8 mouse cellular contexts compared by ENCODE assay signal in the genomic region with DNA sequence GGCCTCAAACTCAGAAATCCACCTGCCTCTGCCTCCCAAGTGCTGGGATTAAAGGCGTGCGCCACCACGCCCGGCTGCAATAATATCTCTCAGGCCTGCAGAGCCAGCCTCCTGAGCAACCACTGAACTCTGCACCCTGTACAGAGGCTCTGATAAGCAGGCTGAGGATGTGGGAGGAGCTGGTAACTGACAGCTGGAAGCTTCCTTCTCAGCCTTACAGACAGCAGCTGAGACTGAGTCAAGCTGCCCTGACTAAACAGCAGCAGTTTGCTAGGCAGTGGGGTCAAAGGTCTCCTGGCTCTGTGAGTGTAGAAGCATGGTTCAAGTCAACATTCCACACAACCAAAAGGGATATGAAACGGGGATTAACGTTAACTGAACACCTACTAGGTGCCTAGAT. TPM values are rescaled to one million over a fixed set of nuclear protein-coding genes. Genes with fewer than 3 reads are reported as not detected.
DNase-seq lines count a peak whose midpoint lies in the region; ATAC-seq and TF ChIP-seq lines count a peak whose summit lies in the region.

No protein-coding gene starts in this region.

- WGBS in heart, embryonic 16.5 days: 30% methylated on average over 6 of the region's 6 CpGs
- WGBS in liver, embryonic 11.5 days: 25% methylated on average over 6 of the region's 6 CpGs
- WGBS in small intestine, adult 2 months: 17% methylated on average over 6 of the region's 6 CpGs
- WGBS in forebrain, embryonic 11.5 days: 84% methylated on average over 6 of the region's 6 CpGs

- DNase-seq in 3T3-L1 (ENCODE audit: low read depth, low spot score) (peak; percentile 57), R1 (ENCODE audit: low read depth, low spot score) (peak; percentile 38)
- DNase-seq in liver, embryonic 11.5 days (ENCODE audit: low spot score): peak; percentile 54
- DNase-seq in Muller cell, postnatal 12 days (ENCODE audit: inconsistent ontology term): no peak
- no peak for DNase-seq in forebrain, embryonic 11.5 days (ENCODE audit: low spot score)
- DNase-seq in urinary bladder, adult 2 months (ENCODE audit: low spot score): no peak

- H3K4me3 ChIP-seq in heart, embryonic 16.5 days (ENCODE audit: low read length): no peak overlapping the region
- no peak overlapping the region for H3K4me3 ChIP-seq in liver, embryonic 11.5 days (ENCODE audit: low read depth, low read length)
- H3K4me3 ChIP-seq in small intestine, adult 2 months (ENCODE audit: low read depth, low read length): no peak overlapping the region
- H3K4me3 ChIP-seq in forebrain, embryonic 11.5 days (ENCODE audit: low read depth, low read length): no peak overlapping the region

- H3K27me3 ChIP-seq in heart, embryonic 16.5 days (ENCODE audit: control insufficient read depth, insufficient read depth, low read length): no peaks in the 10 kb centered on the region
- H3K27me3 ChIP-seq in liver, embryonic 11.5 days (replicated peaks; ENCODE audit: control insufficient read depth, insufficient read depth, low read length): no peaks in the 10 kb centered on the region
- no peaks in the 10 kb centered on the region for H3K27me3 ChIP-seq in small intestine, adult 2 months (ENCODE audit: control insufficient read depth, insufficient read depth, low read length)
- no peaks in the 10 kb centered on the region for H3K27me3 ChIP-seq in forebrain, embryonic 11.5 days (ENCODE audit: control insufficient read depth, insufficient read depth, low read length)

- no peaks in the 10 kb centered on the region for H3K36me3 ChIP-seq in heart, embryonic 16.5 days (ENCODE audit: control insufficient read depth, insufficient read depth)
- H3K36me3 ChIP-seq in liver, embryonic 11.5 days (ENCODE audit: control insufficient read depth, insufficient read depth, low read length): no peaks in the 10 kb centered on the region
- no peaks in the 10 kb centered on the region for H3K36me3 ChIP-seq in small intestine, adult 2 months (ENCODE audit: control insufficient read depth, insufficient read depth, low read length)
- no peaks in the 10 kb centered on the region for H3K36me3 ChIP-seq in forebrain, embryonic 11.5 days (ENCODE audit: control insufficient read depth, insufficient read depth, low read length)

- H3K4me2 ChIP-seq in heart, embryonic 16.5 days (ENCODE audit: low read depth, low read length): no peak overlapping the region
- peak overlapping the region; percentile 21; the same call in 1 of the 2 replicates for H3K4me2 ChIP-seq in liver, embryonic 11.5 days
- H3K4me2 ChIP-seq in forebrain, embryonic 11.5 days (ENCODE audit: low read depth, low read length, severe bottlenecking): no peak overlapping the region

- peak; percentile 19; the same call in 1 of the 2 replicates for TF ChIP-seq POLR2A in small intestine, adult 2 months (IDR thresholded peaks at IDR 0.05; ENCODE audit: low read depth, low read length)

- no peak overlapping the region for H3K27ac ChIP-seq in heart, embryonic 16.5 days (ENCODE audit: low read length)
- peak overlapping the region; percentile 40 for H3K27ac ChIP-seq in liver, embryonic 11.5 days (ENCODE audit: low read depth, low read length)
- H3K27ac ChIP-seq in small intestine, adult 2 months (ENCODE audit: insufficient read depth, low read depth, low read length): peak overlapping the region; percentile 98
- H3K27ac ChIP-seq in forebrain, embryonic 11.5 days (ENCODE audit: low read depth, low read length): no peak overlapping the region

- no peak overlapping the region for H3K9ac ChIP-seq in heart, embryonic 16.5 days (ENCODE audit: low read length)
- no peak overlapping the region for H3K9ac ChIP-seq in liver, embryonic 11.5 days (ENCODE audit: low read depth, low read length)
- no peak overlapping the region for H3K9ac ChIP-seq in forebrain, embryonic 11.5 days (ENCODE audit: low read length)

- H3K9me3 ChIP-seq in heart, embryonic 16.5 days (replicated peaks; ENCODE audit: control insufficient read depth, low read length): no peaks in the 10 kb centered on the region
- no peaks in the 10 kb centered on the region for H3K9me3 ChIP-seq in liver, embryonic 11.5 days (ENCODE audit: control insufficient read depth, low read length)
- H3K9me3 ChIP-seq in forebrain, embryonic 11.5 days (ENCODE audit: control insufficient read depth, low read length): no peaks in the 10 kb centered on the region

- ATAC-seq in heart, embryonic 16.5 days (replicated peaks; ENCODE audit: extremely low read depth, insufficient read depth, low FRiP score): peak; percentile 42
- peak; percentile 91 for ATAC-seq in liver, embryonic 11.5 days (replicated peaks; ENCODE audit: low FRiP score)
- no peak for ATAC-seq in forebrain, embryonic 11.5 days (replicated peaks; ENCODE audit: low FRiP score)

- no peak for TF ChIP-seq CTCF in small intestine, adult 2 months (IDR thresholded peaks at IDR 0.05; ENCODE audit: extremely low read depth, insufficient read length, insufficient replicate concordance, low read depth, low read length)

- H3K4me1 ChIP-seq in heart, embryonic 16.5 days (ENCODE audit: control insufficient read depth, insufficient read depth, low read length): peaks cover 20% of the 10 kb centered on the region
- peaks cover 50% of the 10 kb centered on the region for H3K4me1 ChIP-seq in liver, embryonic 11.5 days (replicated peaks; ENCODE audit: control insufficient read depth, insufficient read depth, low read length)
- peaks cover 48% of the 10 kb centered on the region for H3K4me1 ChIP-seq in small intestine, adult 2 months (ENCODE audit: control insufficient read depth, insufficient read depth, insufficient read length, low read length)
- H3K4me1 ChIP-seq in forebrain, embryonic 11.5 days (replicated peaks; ENCODE audit: control insufficient read depth, insufficient read depth, low read length): 0 out of 2 replicates have a peak, but pooled peaks cover 1% of the 10 kb centered on the region

RNA-seq across cellular contexts. Expression of a gene that starts 8.0 kb away (rescaled TPM):
- polyA plus RNA-seq in heart, embryonic 16.5 days (2015; fragmentation: Nextera tagmentation; extraction: Ambion mirVana): 3,218 and 3,386 TPM in 2 replicates
- polyA plus RNA-seq in liver, embryonic 11.5 days (2014; fragmentation: Nextera tagmentation; extraction: Ambion mirVana): 3,525 and 3,814 TPM in 2 replicates
- polyA plus RNA-seq in small intestine, adult 2 months (2012; rRNA removed): 766 and 1,649 TPM in 2 replicates
- polyA plus RNA-seq in forebrain, embryonic 11.5 days (2014; fragmentation: Nextera tagmentation; extraction: Ambion mirVana): 2,020 and 2,118 TPM in 2 replicates
- polyA plus RNA-seq in urinary bladder, adult 2 months (2012; rRNA removed): 354 and 368 TPM in 2 replicates

RNA-seq across cellular contexts. Expression of a gene that starts 27.7 kb away (rescaled TPM):
- polyA plus RNA-seq in heart, embryonic 16.5 days (2015; fragmentation: Nextera tagmentation; extraction: Ambion mirVana): not detected in 2 replicates
- polyA plus RNA-seq in liver, embryonic 11.5 days (2014; fragmentation: Nextera tagmentation; extraction: Ambion mirVana): 0.17 and 0.73 TPM in 2 replicates
- polyA plus RNA-seq in small intestine, adult 2 months (2012; rRNA removed): not detected in 2 replicates
- 0.13 TPM in 1 of 2 replicates, not detected in the other for polyA plus RNA-seq in forebrain, embryonic 11.5 days (2014; fragmentation: Nextera tagmentation; extraction: Ambion mirVana)
- polyA plus RNA-seq in urinary bladder, adult 2 months (2012; rRNA removed): not detected in 2 replicates

RNA-seq across cellular contexts. Expression of a gene that starts 37.4 kb away (rescaled TPM):
- polyA plus RNA-seq in heart, embryonic 16.5 days (2015; fragmentation: Nextera tagmentation; extraction: Ambion mirVana): 32.2 and 33.3 TPM in 2 replicates
- 83.6 and 95.7 TPM in 2 replicates for polyA plus RNA-seq in liver, embryonic 11.5 days (2014; fragmentation: Nextera tagmentation; extraction: Ambion mirVana)
- 3.1 and 5.9 TPM in 2 replicates for polyA plus RNA-seq in small intestine, adult 2 months (2012; rRNA removed)
- polyA plus RNA-seq in forebrain, embryonic 11.5 days (2014; fragmentation: Nextera tagmentation; extraction: Ambion mirVana): 53.9 and 56.2 TPM in 2 replicates
- 27.8 and 30.3 TPM in 2 replicates for polyA plus RNA-seq in urinary bladder, adult 2 months (2012; rRNA removed)

RNA-seq across cellular contexts. Expression of a gene that starts 37.4 kb away (rescaled TPM):
- polyA plus RNA-seq in heart, embryonic 16.5 days (2015; fragmentation: Nextera tagmentation; extraction: Ambion mirVana): 10.4 and 13.0 TPM in 2 replicates
- 15.5 and 16.7 TPM in 2 replicates for polyA plus RNA-seq in liver, embryonic 11.5 days (2014; fragmentation: Nextera tagmentation; extraction: Ambion mirVana)
- polyA plus RNA-seq in small intestine, adult 2 months (2012; rRNA removed): 14.4 and 22.7 TPM in 2 replicates
- 18.3 and 23.7 TPM in 2 replicates for polyA plus RNA-seq in forebrain, embryonic 11.5 days (2014; fragmentation: Nextera tagmentation; extraction: Ambion mirVana)
- polyA plus RNA-seq in urinary bladder, adult 2 months (2012; rRNA removed): 22.3 and 23.1 TPM in 2 replicates

Comparison
In these comparisons a context has a peak if more than half of its experiments do, and no peak if none do; other contexts are left out.
1. DNase-seq: peak in 3T3-L1 (single experiment), R1 (single experiment) and liver, embryonic 11.5 days (single experiment); none in Muller cell, postnatal 12 days (single experiment), forebrain, embryonic 11.5 days (single experiment) and urinary bladder, adult 2 months (single experiment).
2. H3K27ac ChIP-seq: peak in liver, embryonic 11.5 days (single experiment) and small intestine, adult 2 months (single experiment); none in heart, embryonic 16.5 days (single experiment) and forebrain, embryonic 11.5 days (single experiment).